Mouse (Mus musculus) midbrain, embryonic 12.5 days (tissue): ENCODE measurements at regions not wholly inside any gene's neighbourhood (a gene's known extent, or its start where the extent isn't known, plus 50 kb on each side); places are given as distances from the start of the nearest gene placed in this dataset.

Experiments used
- ATAC-seq: fragments of 200-750 bp; cut with Nextera tagmentation; 2 replicates; pipeline ENCODE4 v1.8.0; 2017; ENCODE audit warnings: low read depth, moderate TSS enrichment, moderate library complexity; ENCODE audit not compliant: low FRiP score
- H3K27ac ChIP-seq: fragments of 300-500 bp; sonication (generic); replicated peaks from 2 replicates; pipeline ENCODE4 v1.5.1; 2016; ENCODE audit warnings: mild to moderate bottlenecking
- H3K27me3 ChIP-seq: fragments of 300-500 bp; sonication (generic); 2 replicates; pipeline ENCODE4 v1.6.1; 2016; ENCODE audit warnings: mild to moderate bottlenecking
- H3K36me3 ChIP-seq: fragments of 300-500 bp; sonication (generic); 2 replicates; pipeline ENCODE4 v1.6.1; 2016
- H3K4me1 ChIP-seq: fragments of 300-500 bp; sonication (generic); 2 replicates; pipeline ENCODE4 v1.6.1; 2016
- H3K4me2 ChIP-seq: fragments of 300-500 bp; sonication (generic); replicated peaks from 2 replicates; pipeline ENCODE4 v1.6.1; 2016; ENCODE audit warnings: mild to moderate bottlenecking, moderate library complexity
- H3K4me3 ChIP-seq: fragments of 300-500 bp; sonication (generic); 2 replicates; pipeline ENCODE4 v1.5.1; 2016; ENCODE audit warnings: mild to moderate bottlenecking
- H3K9ac ChIP-seq: fragments of 300-500 bp; sonication (generic); replicated peaks from 2 replicates; pipeline ENCODE4 v1.6.1; 2016; ENCODE audit warnings: mild to moderate bottlenecking, moderate library complexity
- H3K9me3 ChIP-seq: fragments of 300-500 bp; sonication (generic); 2 replicates; pipeline ENCODE4 v1.6.1; 2016; ENCODE audit warnings: mild to moderate bottlenecking
- WGBS: fragments of 180-500 bp; shearing (Covaris S2); methylation state at CpG from one replicate; pipeline ENCODE4 v1.1.7; 2016; 5-methylcytosine and 5-hydroxymethylcytosine counted together

DNA sequence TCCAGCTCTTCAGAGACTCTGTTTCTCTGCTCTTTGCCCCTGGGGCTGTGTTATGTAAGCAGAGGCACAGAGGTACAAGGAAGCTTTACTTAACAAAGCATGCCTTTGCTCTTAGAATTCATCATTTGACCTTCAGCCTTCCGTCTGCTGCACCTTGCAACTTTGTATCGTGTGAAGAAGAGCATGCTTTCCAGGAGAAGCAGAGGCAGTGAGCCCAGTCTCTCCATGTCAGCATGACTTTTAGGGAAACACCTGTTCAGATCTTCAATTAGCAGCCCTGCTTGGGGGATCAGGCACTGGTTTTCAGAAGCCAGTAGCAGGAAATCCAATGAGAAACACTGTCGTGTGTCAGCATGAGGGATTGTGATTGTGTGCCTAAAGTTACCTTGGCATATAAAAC lies 226.7 kb downstream of the Abcc12 start:
- ATAC-seq: no peak
- WGBS: 77% methylated on average over 3 of the region's 3 CpGs
- no peak overlapping the region for H3K9ac ChIP-seq
- no peak overlapping the region for H3K4me2 ChIP-seq
- H3K4me1 ChIP-seq: no peaks in the 10 kb centered on the region
- H3K9me3 ChIP-seq: no peaks in the 10 kb centered on the region
- no peak overlapping the region for H3K27ac ChIP-seq
- no peaks in the 10 kb centered on the region for H3K27me3 ChIP-seq
- H3K4me3 ChIP-seq: no peak overlapping the region
- H3K36me3 ChIP-seq: no peaks in the 10 kb centered on the region

DNA sequence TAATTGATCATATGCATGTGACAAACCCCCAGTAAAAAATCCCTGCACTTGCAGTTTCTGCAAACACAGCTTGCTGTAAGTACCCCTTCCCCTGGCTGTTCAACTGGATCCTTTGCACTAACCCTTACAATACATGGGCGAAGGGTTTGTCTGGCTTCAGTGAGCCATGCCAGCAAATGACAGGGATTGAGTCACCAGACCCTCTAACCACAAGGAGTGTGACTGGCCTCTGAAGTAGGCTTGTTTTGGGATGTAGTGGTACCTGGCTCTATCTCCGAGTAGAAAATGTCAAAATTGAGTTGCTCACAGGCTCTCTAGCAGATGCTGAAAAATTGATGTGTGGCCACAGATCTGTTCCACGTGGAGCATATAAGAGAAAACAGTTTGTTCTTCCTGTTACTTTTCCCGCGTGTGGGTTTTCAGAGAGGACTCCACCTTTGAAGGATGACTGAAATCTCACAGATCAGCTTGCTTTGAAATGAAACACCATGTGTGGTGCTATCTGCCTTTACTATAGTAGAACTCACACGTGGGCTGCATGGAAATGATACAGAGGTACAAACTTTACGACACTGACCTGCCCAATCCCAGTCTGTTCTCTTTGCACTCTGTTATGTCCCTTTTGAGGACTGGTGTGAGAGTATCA lies 228.8 kb downstream of the Abcc12 start:
- no peak for ATAC-seq
- WGBS: 88% methylated on average over 7 of the region's 7 CpGs
- no peaks in the 10 kb centered on the region for H3K36me3 ChIP-seq
- no peak overlapping the region for H3K4me3 ChIP-seq
- H3K4me2 ChIP-seq: no peak overlapping the region
- H3K9me3 ChIP-seq: no peaks in the 10 kb centered on the region
- H3K9ac ChIP-seq: no peak overlapping the region
- H3K4me1 ChIP-seq: no peaks in the 10 kb centered on the region
- no peak overlapping the region for H3K27ac ChIP-seq
- no peaks in the 10 kb centered on the region for H3K27me3 ChIP-seq

DNA sequence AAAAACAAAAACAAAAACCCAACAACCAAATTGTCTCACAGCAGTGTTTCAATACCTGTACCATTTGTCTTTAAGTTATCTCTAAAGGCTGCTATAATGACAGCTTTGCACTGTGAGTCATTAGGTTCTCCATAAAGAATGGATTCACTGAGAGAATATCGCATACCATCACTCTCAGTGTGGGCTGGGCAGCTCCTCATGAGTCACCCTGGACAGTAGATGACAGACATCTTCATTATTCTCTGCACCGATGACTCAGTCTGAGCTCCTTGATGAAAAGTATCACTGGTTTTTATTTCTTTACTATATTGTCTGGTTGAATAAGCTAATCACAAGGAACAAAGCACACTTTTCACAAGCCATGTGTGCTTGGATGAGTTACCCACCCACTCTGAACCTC lies 230.4 kb downstream of the Abcc12 start:
- Histone ChIP-seq H3K27ac (no peak overlapping the region), H3K9me3 (no peaks in the 10 kb centered on the region), H3K27me3 (no peaks in the 10 kb centered on the region), H3K4me1 (no peaks in the 10 kb centered on the region), H3K4me3 (no peak overlapping the region), H3K36me3 (no peaks in the 10 kb centered on the region), H3K4me2 (no peak overlapping the region), H3K9ac (no peak overlapping the region)
- ATAC-seq: no peak
- WGBS: 81% methylated on average over 2 of the region's 2 CpGs

DNA sequence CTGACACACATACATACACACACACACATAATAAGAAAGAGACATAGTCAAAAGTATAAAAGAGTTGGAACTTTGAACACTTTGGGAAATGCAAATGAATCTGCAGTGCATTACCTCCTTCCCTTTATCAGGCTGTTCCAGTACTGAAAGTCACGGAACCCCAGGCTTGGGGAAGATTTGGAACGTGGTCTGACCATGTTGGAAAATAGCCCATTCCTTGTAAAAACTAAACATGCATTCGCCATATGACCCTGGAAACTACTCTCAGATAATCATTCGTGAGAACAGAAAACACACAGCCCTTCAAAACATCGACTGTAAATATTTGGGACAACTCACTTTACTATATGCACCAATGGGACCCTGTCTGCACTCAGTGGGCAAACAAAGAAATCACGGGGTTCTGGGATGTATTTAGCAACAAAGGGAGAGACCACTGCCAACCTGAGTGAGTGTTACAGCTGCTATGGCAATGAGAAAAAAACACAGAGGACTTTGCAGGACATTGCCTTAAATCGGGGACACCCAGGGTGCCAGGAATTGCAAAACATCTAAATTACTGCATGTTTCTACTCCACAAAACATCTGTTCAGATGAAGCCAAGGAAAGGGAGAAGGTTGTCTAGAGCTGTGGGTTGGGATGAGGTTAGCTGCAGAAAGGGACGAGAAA lies 238.3 kb downstream of the Abcc12 start:
- H3K4me1 ChIP-seq: 0 out of 2 replicates have a peak, but pooled peaks cover 9% of the 10 kb centered on the region
- no peaks in the 10 kb centered on the region for H3K9me3 ChIP-seq
- no peak overlapping the region for H3K27ac ChIP-seq
- no peaks in the 10 kb centered on the region for H3K27me3 ChIP-seq
- no peak overlapping the region for H3K4me2 ChIP-seq
- ATAC-seq: no peak
- WGBS: 80% methylated on average over 8 of the region's 8 CpGs
- no peak overlapping the region for H3K9ac ChIP-seq
- no peak overlapping the region for H3K4me3 ChIP-seq
- H3K36me3 ChIP-seq: no peaks in the 10 kb centered on the region

DNA sequence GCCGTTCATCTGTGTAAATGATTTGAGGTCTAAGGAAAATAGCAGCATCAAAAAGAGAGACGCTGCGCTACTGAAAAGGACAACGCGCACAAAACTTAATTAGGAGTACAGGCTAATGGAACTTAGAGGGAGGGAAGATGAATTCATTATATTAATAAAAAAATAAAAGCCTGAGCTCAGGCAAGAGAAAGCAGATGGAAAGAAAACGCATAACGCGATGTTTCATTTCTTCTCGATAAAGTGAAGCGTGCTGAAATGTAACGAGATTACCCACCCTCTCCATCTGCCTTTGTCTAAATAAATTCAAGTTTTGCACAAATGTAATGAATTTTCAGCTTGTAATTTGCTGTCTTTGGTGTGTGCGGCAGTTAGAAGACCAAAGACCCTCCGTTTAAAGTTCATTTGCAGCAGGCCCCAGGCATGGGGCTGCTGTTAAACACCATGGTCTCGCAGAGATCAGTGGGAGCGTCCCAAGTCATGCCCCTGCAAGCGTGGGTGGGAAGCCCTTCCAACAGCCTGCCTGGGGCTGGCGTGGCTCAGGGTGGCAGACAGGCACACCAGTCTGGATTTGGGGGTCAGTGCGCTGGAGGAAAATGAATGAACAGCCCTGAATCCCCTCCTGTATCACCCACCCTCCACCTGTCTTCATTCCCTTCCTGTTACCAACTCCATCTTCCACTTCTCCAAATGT lies 241.8 kb downstream of the Abcc12 start:
- Histone ChIP-seq H3K9me3 (no peaks in the 10 kb centered on the region), H3K27ac (no peak overlapping the region), H3K4me1 (peaks cover 9% of the 10 kb centered on the region; the same call in 1 of the 2 replicates), H3K4me3 (no peak overlapping the region), H3K27me3 (no peaks in the 10 kb centered on the region), H3K4me2 (no peak overlapping the region), H3K9ac (no peak overlapping the region), H3K36me3 (no peaks in the 10 kb centered on the region)
- no peak for ATAC-seq
- 82% methylated on average over 18 of the region's 18 CpGs for WGBS

DNA sequence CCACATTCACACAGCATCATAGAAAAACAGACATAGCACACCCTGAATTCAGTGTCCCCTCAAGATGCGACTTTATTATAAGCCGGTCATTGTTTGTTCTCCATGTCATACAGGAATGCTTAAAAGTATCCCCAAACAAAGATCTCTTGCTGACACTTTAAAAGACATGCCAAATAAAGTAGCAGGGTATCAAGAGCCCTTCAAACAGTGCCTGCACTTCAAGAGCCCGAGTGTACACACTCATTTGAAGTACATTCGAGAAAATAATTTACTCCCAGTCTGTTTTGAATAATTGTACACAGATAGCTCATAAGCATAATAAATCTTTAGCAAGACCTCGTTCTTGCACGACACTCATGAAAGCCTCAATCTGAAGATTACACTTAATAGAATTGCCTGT lies 249.1 kb downstream of the Abcc12 start:
- 71% methylated on average over 6 of the region's 6 CpGs for WGBS
- Histone ChIP-seq H3K4me2 (no peak overlapping the region), H3K27me3 (no peaks in the 10 kb centered on the region), H3K9me3 (no peaks in the 10 kb centered on the region), H3K36me3 (no peaks in the 10 kb centered on the region), H3K4me3 (no peak overlapping the region), H3K9ac (no peak overlapping the region), H3K4me1 (peaks cover 6% of the 10 kb centered on the region), H3K27ac (no peak overlapping the region)
- ATAC-seq: no peak

DNA sequence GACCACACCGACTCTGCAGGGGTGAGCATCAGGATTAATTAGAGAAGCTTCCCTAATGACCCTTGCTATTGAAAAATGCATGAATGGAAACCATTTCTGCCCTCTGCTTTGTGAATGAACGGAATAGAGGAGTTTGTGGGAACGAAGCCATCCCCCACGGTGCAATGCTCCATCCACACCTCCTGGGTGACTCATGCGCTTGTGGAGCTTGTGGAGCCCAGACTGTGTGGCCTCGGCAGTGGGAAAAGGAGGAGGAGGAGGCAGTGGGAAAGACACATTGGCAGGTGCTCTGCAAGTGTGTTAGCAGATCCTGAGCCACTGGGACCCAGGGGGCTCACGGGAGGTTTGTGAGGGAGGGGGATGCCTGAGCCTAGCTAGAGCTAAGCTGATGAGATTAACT lies 251.9 kb downstream of the Abcc12 start:
- no peak overlapping the region for H3K4me3 ChIP-seq
- no peaks in the 10 kb centered on the region for H3K36me3 ChIP-seq
- WGBS: 38% methylated on average over 7 of the region's 7 CpGs
- no peak overlapping the region for H3K9ac ChIP-seq
- H3K4me2 ChIP-seq: no peak overlapping the region
- H3K4me1 ChIP-seq: peaks cover 6% of the 10 kb centered on the region
- H3K27me3 ChIP-seq: no peaks in the 10 kb centered on the region
- no peak for ATAC-seq
- no peak overlapping the region for H3K27ac ChIP-seq
- H3K9me3 ChIP-seq: no peaks in the 10 kb centered on the region

DNA sequence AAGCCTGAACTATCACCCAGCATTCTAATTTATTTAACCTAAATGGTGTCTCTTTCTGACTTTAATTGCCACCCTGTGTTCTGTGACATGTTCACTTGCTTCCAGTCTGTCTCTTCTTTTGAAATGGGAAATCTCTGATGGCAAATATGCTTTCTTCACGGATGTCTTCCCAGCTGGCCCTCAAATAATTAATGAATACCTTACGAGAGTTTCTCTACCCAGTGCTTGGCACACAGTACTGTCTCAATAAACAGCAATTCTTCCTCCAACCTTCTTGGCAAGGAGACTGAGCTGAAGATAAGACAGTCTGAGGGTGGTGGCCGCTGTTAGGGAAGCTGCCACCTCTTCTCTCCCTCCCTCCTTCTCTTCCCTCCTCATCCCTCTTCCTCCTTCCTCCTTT lies 252.5 kb downstream of the Abcc12 start:
- no peak overlapping the region for H3K9ac ChIP-seq
- H3K9me3 ChIP-seq: no peaks in the 10 kb centered on the region
- H3K4me3 ChIP-seq: no peak overlapping the region
- H3K4me2 ChIP-seq: no peak overlapping the region
- no peaks in the 10 kb centered on the region for H3K36me3 ChIP-seq
- H3K27me3 ChIP-seq: no peaks in the 10 kb centered on the region
- WGBS: 75% methylated on average over 3 of the region's 3 CpGs
- no peak for ATAC-seq
- H3K4me1 ChIP-seq: peaks cover 6% of the 10 kb centered on the region
- no peak overlapping the region for H3K27ac ChIP-seq

DNA sequence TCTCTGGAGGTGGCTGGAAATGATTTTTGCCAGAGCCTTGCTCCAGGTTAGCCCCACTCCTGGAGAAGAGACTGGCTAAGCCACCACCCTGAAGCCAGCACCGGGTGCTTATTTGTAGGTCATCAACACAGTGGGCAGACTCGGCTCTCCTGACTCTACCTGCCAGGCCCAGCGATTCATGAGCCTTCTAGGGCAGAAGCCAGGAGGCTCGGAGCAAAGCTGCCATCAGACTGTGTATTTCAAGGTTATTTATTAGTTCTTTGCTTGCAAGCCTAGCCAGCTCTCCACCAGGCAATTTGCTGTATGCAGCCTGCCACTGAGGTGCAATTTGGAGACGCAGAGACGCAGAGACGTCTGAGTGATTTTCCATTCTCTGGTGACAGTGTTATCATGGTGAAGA lies 255.4 kb downstream of the Abcc12 start:
- Histone ChIP-seq H3K36me3 (no peaks in the 10 kb centered on the region), H3K27me3 (no peaks in the 10 kb centered on the region), H3K4me1 (peaks cover 6% of the 10 kb centered on the region), H3K27ac (peak overlapping the region; percentile 35; the same call in 1 of the 2 replicates), H3K4me2 (no peak overlapping the region), H3K4me3 (no peak overlapping the region), H3K9me3 (no peaks in the 10 kb centered on the region), H3K9ac (no peak overlapping the region)
- no peak for ATAC-seq
- WGBS: 85% methylated on average over 7 of the region's 7 CpGs

DNA sequence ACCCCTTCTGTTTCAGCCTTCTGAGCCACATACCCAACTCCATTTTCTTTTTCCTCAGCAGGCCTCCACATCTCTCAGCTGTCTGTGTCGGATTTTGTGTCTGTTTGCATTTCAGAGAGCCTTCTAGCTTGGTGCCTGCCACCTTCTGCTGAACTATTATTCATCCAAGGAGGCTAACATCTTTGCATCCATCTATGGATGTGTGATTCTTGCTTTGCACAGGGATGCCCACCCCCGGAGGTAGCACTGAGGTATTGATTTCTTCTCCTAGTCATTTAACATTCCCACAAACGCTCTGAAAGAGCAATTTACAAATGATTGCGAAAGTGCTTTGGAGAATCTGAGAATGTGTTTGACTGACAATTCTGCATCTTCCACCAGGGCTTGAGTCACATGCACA lies 255.9 kb downstream of the Abcc12 start:
- Histone ChIP-seq H3K4me3 (no peak overlapping the region), H3K9me3 (no peaks in the 10 kb centered on the region), H3K9ac (no peak overlapping the region), H3K36me3 (no peaks in the 10 kb centered on the region), H3K4me1 (peaks cover 6% of the 10 kb centered on the region), H3K27me3 (no peaks in the 10 kb centered on the region), H3K4me2 (no peak overlapping the region), H3K27ac (peak overlapping the region; percentile 35; the same call in 1 of the 2 replicates)
- WGBS: 75% methylated on average over 4 of the region's 4 CpGs
- ATAC-seq: no peak

DNA sequence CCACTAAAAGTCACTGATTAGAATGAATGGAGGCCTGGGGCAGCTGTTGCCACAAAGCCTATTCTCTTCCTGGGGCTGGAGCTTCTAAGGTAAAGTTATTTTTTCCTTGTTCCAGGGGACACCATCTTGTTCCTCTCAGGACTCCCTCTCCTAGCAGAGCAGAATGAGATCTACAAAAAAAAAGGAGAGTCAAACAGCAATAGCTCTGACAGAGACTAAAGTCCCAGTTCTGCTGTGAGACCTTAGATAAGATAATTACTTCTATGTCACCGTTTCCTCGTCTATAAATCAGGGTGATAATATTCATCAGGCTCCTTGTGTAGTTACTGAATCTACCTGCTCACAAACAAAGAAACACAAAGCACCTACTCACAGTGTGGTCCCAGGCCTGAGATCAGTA lies 256.7 kb downstream of the Abcc12 start:
- ATAC-seq: no peak
- Histone ChIP-seq H3K36me3 (no peaks in the 10 kb centered on the region), H3K27ac (no peak overlapping the region), H3K27me3 (no peaks in the 10 kb centered on the region), H3K9ac (no peak overlapping the region), H3K9me3 (no peaks in the 10 kb centered on the region), H3K4me1 (peaks cover 4% of the 10 kb centered on the region), H3K4me2 (no peak overlapping the region), H3K4me3 (no peak overlapping the region)
- WGBS: 90% methylated on average over 2 of the region's 2 CpGs

DNA sequence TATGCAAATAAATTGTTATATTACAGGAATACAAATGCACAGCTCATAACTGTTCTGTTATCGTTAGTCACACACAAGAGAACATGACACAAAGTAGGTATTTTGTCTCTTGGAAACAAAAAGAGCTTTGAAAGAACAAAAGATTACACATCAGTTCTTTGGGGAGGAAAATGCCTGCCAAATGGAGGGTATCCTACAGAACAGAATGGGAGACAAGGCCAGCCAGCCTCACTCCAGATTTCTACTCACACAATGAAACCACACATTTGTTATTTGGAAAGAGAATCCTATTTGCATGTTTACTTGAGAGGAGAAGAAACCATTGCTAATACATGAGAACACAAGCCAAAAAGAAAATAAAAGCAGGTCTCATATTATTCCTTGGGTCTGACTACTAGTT lies 258.0 kb downstream of the Abcc12 start:
- Histone ChIP-seq H3K9ac (no peak overlapping the region), H3K4me1 (no peaks in the 10 kb centered on the region), H3K36me3 (no peaks in the 10 kb centered on the region), H3K4me2 (no peak overlapping the region), H3K9me3 (no peaks in the 10 kb centered on the region), H3K4me3 (no peak overlapping the region), H3K27ac (no peak overlapping the region), H3K27me3 (no peaks in the 10 kb centered on the region)
- 70% methylated on average over 1 of the region's 1 CpGs for WGBS
- no peak for ATAC-seq
